Mouse (Mus musculus): ENCODE measurements around the gene Pibf1. TPM values are rescaled to one million over a fixed set of nuclear protein-coding genes. Genes with fewer than 3 reads are reported as not detected.

Pibf1 gene
- total and polyA plus RNA-seq, 3 experiments = 11.8 to 24.7 (median 13.9) TPM

- Histone ChIP-seq H3K27me3 (replicated peaks) (no peaks in the 10 kb centered on the region), H3K36me3 (replicated peaks in 1 of 2; ENCODE audit: control insufficient read depth in 1 of 2, insufficient read depth in 1 of 2, low read length in 1 of 2) (peaks cover 42 to 68% of the 10 kb centered on the region in 2 experiments), H3K4me3 (replicated peaks in 1 of 3; ENCODE audit: low read depth in 2 of 3, low read length in 2 of 3, poor library complexity in 1 of 3) (no peak overlapping the region), H3K9me3 (replicated peaks; ENCODE audit: low read length) (no peaks in the 10 kb centered on the region), H3K9ac (ENCODE audit: insufficient read depth, low read depth) (no peak overlapping the region), H3K4me1 (ENCODE audit: control insufficient read depth in 1 of 2, insufficient read depth in 2 of 2) (no peaks in the 10 kb centered on the region), H3K4me2 (ENCODE audit: insufficient read depth, low read depth, poor library complexity, severe bottlenecking) (no peak overlapping the region), H3K27ac (ENCODE audit: insufficient read depth, low read depth) (no peak overlapping the region), H3K79me2 (replicated peaks; ENCODE audit: control insufficient read depth, extremely low read depth, insufficient read depth, poor library complexity, severe bottlenecking) (no peaks in the 10 kb centered on the region; the same call in 1 of the 2 replicates)
- dilution Hi-C loops (cut with MboI; ENCODE audit: extremely low pct_ligation_motif_present, extremely low pct_unique_long_range_greater_than_20kb, low sequenced_read_pairs) (no loop called here), in situ Hi-C loops (cut with MboI; ENCODE audit: low pct_ligation_motif_present, low pct_unique_long_range_greater_than_20kb, low sequenced_read_pairs) (no loop called here)
- TF ChIP-seq JUND (conservative IDR thresholded peaks at IDR 0.05; ENCODE audit: low read depth, low read length) (no peak), MAFK (IDR thresholded peaks at IDR 0.05; ENCODE audit: insufficient replicate concordance, low read length) (no peak), CHD2 (IDR thresholded peaks at IDR 0.05; ENCODE audit: low read length) (no peak), UBTF (IDR thresholded peaks at IDR 0.05; ENCODE audit: low read depth, low read length) (no peak), SMC3 (IDR thresholded peaks at IDR 0.05; ENCODE audit: low read depth, low read length) (no peak), TCF12 (IDR thresholded peaks at IDR 0.05; ENCODE audit: low read depth, low read length) (no peak), HCFC1 (IDR thresholded peaks at IDR 0.05; ENCODE audit: low read depth, low read length) (no peak), NRF1 (IDR thresholded peaks at IDR 0.05; ENCODE audit: low read depth, low read length) (no peak), MAZ (IDR thresholded peaks at IDR 0.05; ENCODE audit: low read depth, low read length) (no peak), SIN3A (IDR thresholded peaks at IDR 0.05; ENCODE audit: low read length) (no peak), MYC (IDR thresholded peaks at IDR 0.05; ENCODE audit: low read depth, low read length) (no peak)
- no peak for DNase-seq (ENCODE audit: extremely low read depth)
These were observed 36.1 kb upstream of the Pibf1 start for GRCm38 (mm10) chr14:99063091-99063490.

GRCm38 (mm10) chr14:99071146-99071545 is 28.1 kb upstream of the Pibf1 start:
- in situ Hi-C loops (cut with MboI; ENCODE audit: low pct_ligation_motif_present, low pct_unique_long_range_greater_than_20kb, low sequenced_read_pairs) = no loop called here

DNA sequence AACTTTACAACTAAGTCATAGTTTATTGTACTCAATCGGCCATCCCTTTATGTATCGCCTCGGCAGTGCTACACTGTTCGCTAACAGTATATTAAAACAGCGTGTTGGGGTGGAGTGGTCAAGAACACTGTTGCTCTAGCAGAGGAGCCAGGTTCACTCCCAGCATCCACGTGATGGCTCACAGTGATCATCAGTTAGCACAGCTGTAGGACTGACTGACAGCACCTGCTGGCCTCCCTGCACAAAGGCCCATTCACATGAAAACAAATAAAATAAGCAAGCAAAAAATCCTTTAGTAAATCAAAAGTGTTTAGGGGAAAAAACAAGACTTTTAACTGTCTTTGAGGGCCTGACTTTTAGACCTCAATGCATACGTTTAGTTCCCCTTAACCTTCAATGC is 10.3 kb upstream of the Pibf1 start:
- Histone ChIP-seq H3K4me2 (ENCODE audit: insufficient read depth, low read depth, poor library complexity, severe bottlenecking) (no peak overlapping the region), H3K27me3 (replicated peaks) (no peaks in the 10 kb centered on the region), H3K4me3 (replicated peaks in 1 of 3; ENCODE audit: low read depth in 2 of 3, low read length in 2 of 3, poor library complexity in 1 of 3) (no peak overlapping the region), H3K4me1 (ENCODE audit: control insufficient read depth in 1 of 2, insufficient read depth in 2 of 2) (no peaks in the 10 kb centered on the region), H3K27ac (ENCODE audit: insufficient read depth, low read depth) (no peak overlapping the region), H3K9me3 (replicated peaks; ENCODE audit: low read length) (no peaks in the 10 kb centered on the region), H3K79me2 (replicated peaks; ENCODE audit: control insufficient read depth, extremely low read depth, insufficient read depth, poor library complexity, severe bottlenecking) (0 out of 2 replicates have a peak, but pooled peaks cover 2% of the 10 kb centered on the region), H3K9ac (ENCODE audit: insufficient read depth, low read depth) (no peak overlapping the region), H3K36me3 (replicated peaks in 1 of 2; ENCODE audit: control insufficient read depth in 1 of 2, insufficient read depth in 1 of 2, low read length in 1 of 2) (peaks cover 54 to 91% of the 10 kb centered on the region in 2 experiments)
- dilution Hi-C loops (cut with MboI; ENCODE audit: extremely low pct_ligation_motif_present, extremely low pct_unique_long_range_greater_than_20kb, low sequenced_read_pairs) (no loop called here), in situ Hi-C loops (cut with MboI; ENCODE audit: low pct_ligation_motif_present, low pct_unique_long_range_greater_than_20kb, low sequenced_read_pairs) (no loop called here)
- TF ChIP-seq BHLHE40 (IDR thresholded peaks at IDR 0.05; ENCODE audit: low read depth, low read length) (no peak), ZNF384 (IDR thresholded peaks at IDR 0.05; ENCODE audit: low read depth, low read length) (no peak), CTCF (conservative IDR thresholded peaks at IDR 0.05 in 1 of 2, IDR thresholded peaks at IDR 0.05 in 1 of 2; ENCODE audit: low read depth in 2 of 2, low read length in 2 of 2) (no peak), POLR2A (IDR thresholded peaks at IDR 0.05; ENCODE audit: low read depth, low read length) (no peak), NRF1 (IDR thresholded peaks at IDR 0.05; ENCODE audit: low read depth, low read length) (no peak), CHD1 (IDR thresholded peaks at IDR 0.05; ENCODE audit: low read depth, low read length) (no peak), SMC3 (IDR thresholded peaks at IDR 0.05; ENCODE audit: low read depth, low read length) (no peak), USF2 (conservative IDR thresholded peaks at IDR 0.05; ENCODE audit: low read depth, low read length) (no peak), USF1 (IDR thresholded peaks at IDR 0.05; ENCODE audit: low read depth, low read length) (no peak), MEF2A (IDR thresholded peaks at IDR 0.05; ENCODE audit: borderline replicate concordance, low read depth, low read length) (no peak), ZC3H11A (IDR thresholded peaks at IDR 0.05; ENCODE audit: low read depth, low read length) (no peak), POLR2AphosphoS2 (IDR thresholded peaks at IDR 0.05; ENCODE audit: low read depth, low read length) (no peak), PAX5 (IDR thresholded peaks at IDR 0.05; ENCODE audit: low read length) (no peak), NELFE (IDR thresholded peaks at IDR 0.05; ENCODE audit: low read depth, low read length) (no peak)
- DNase-seq (ENCODE audit: extremely low read depth) = no peak

More at GRCm38 (mm10) chr14:99071146-99071545, 28.1 kb upstream of the Pibf1 start:
- Histone ChIP-seq H3K4me3 (replicated peaks in 1 of 3; ENCODE audit: low read depth in 2 of 3, low read length in 2 of 3, poor library complexity in 1 of 3) (no peak overlapping the region), H3K9ac (ENCODE audit: insufficient read depth, low read depth) (no peak overlapping the region), H3K9me3 (replicated peaks; ENCODE audit: low read length) (no peaks in the 10 kb centered on the region), H3K4me2 (ENCODE audit: insufficient read depth, low read depth, poor library complexity, severe bottlenecking) (no peak overlapping the region), H3K79me2 (replicated peaks; ENCODE audit: control insufficient read depth, extremely low read depth, insufficient read depth, poor library complexity, severe bottlenecking) (0 out of 2 replicates have a peak, but pooled peaks cover 5% of the 10 kb centered on the region), H3K36me3 (replicated peaks in 1 of 2; ENCODE audit: control insufficient read depth in 1 of 2, insufficient read depth in 1 of 2, low read length in 1 of 2) (peaks cover 45 to 90% of the 10 kb centered on the region in 2 experiments), H3K4me1 (ENCODE audit: control insufficient read depth in 1 of 2, insufficient read depth in 2 of 2) (no peaks in the 10 kb centered on the region), H3K27me3 (replicated peaks) (no peaks in the 10 kb centered on the region), H3K27ac (ENCODE audit: insufficient read depth, low read depth) (no peak overlapping the region)
- no peak for DNase-seq (ENCODE audit: extremely low read depth)
- dilution Hi-C loops (cut with MboI; ENCODE audit: extremely low pct_ligation_motif_present, extremely low pct_unique_long_range_greater_than_20kb, low sequenced_read_pairs) = no loop called here
- TF ChIP-seq ZMIZ1 (IDR thresholded peaks at IDR 0.05; ENCODE audit: low read depth, low read length) = no peak

Measured in CH12.LX (cell line).